8 mouse cellular contexts compared by ENCODE assay signal in genomic region chr4:133493895-133494294, GRCm38 (mm10). TPM values are rescaled to one million over a fixed set of nuclear protein-coding genes. Genes with fewer than 3 reads are reported as not detected.
DNase-seq lines count a peak whose midpoint lies in the region; ATAC-seq lines count a peak whose summit lies in the region.

No protein-coding gene starts in this region.

- H3K4me1 ChIP-seq in embryonic facial prominence, embryonic 13.5 days = peaks cover 33% of the 10 kb centered on the region
- peaks cover 15% of the 10 kb centered on the region; the same call in 1 of the 2 replicates for H3K4me1 ChIP-seq in intestine, embryonic 14.5 days (replicated peaks; ENCODE audit: control insufficient read depth, insufficient read depth, low read length)
- peaks cover 40% of the 10 kb centered on the region for H3K4me1 ChIP-seq in midbrain, embryonic 10.5 days

- intact Hi-C loops in left cerebral cortex, postnatal 25 days (cut with DNase I) = no loop called here

- no peak for ATAC-seq in embryonic facial prominence, embryonic 13.5 days (ENCODE audit: insufficient number of reproducible peaks, insufficient read depth, low FRiP score, low TSS enrichment, low read depth)
- ATAC-seq in intestine, embryonic 14.5 days (replicated peaks; ENCODE audit: low FRiP score, low TSS enrichment, low read depth) = no peak

- H3K9me3 ChIP-seq in embryonic facial prominence, embryonic 13.5 days = no peaks in the 10 kb centered on the region
- H3K9me3 ChIP-seq in intestine, embryonic 14.5 days (ENCODE audit: control insufficient read depth, low read length) = no peaks in the 10 kb centered on the region
- no peaks in the 10 kb centered on the region for H3K9me3 ChIP-seq in midbrain, embryonic 10.5 days (replicated peaks)

- peak; percentile 50 for DNase-seq in kidney, adult 9 months
- DNase-seq in kidney, adult 11 months = no peak
- DNase-seq in intestine, embryonic 14.5 days (ENCODE audit: low spot score) = no peak
- no peak for DNase-seq in midbrain, embryonic 10.5 days (ENCODE audit: low spot score)
- DNase-seq in left cerebral cortex, postnatal 25 days (ENCODE audit: low spot score in 2 of 2) = no peak
- no peak for DNase-seq in left cerebral cortex, adult 9 months (ENCODE audit: low spot score in 2 of 2)
- no peak for DNase-seq in adrenal gland, postnatal 4 days (ENCODE audit: low spot score in 2 of 2)

- WGBS in embryonic facial prominence, embryonic 13.5 days = 26% methylated on average over 10 of the region's 12 CpGs
- WGBS in intestine, embryonic 14.5 days = 22% methylated on average over 10 of the region's 12 CpGs
- WGBS in midbrain, embryonic 10.5 days = 27% methylated on average over 10 of the region's 12 CpGs

- peaks cover 47% of the 10 kb centered on the region for H3K27me3 ChIP-seq in embryonic facial prominence, embryonic 13.5 days
- H3K27me3 ChIP-seq in intestine, embryonic 14.5 days (replicated peaks; ENCODE audit: control insufficient read depth, insufficient read depth, low read length) = peaks cover 49% of the 10 kb centered on the region
- peaks cover 59% of the 10 kb centered on the region for H3K27me3 ChIP-seq in midbrain, embryonic 10.5 days (ENCODE audit: low read depth, poor library complexity, severe bottlenecking)

- peak overlapping the region; percentile 60 for H3K4me2 ChIP-seq in embryonic facial prominence, embryonic 13.5 days
- peak overlapping the region; percentile 56 for H3K4me2 ChIP-seq in intestine, embryonic 14.5 days (ENCODE audit: low read length)

- no peak overlapping the region for H3K9ac ChIP-seq in embryonic facial prominence, embryonic 13.5 days
- no peak overlapping the region for H3K9ac ChIP-seq in intestine, embryonic 14.5 days (ENCODE audit: low read length)

- H3K27ac ChIP-seq in embryonic facial prominence, embryonic 13.5 days = no peak overlapping the region
- H3K27ac ChIP-seq in intestine, embryonic 14.5 days (ENCODE audit: low read depth) = no peak overlapping the region
- no peak overlapping the region for H3K27ac ChIP-seq in midbrain, embryonic 10.5 days (replicated peaks)

- peak overlapping the region; percentile 36 for H3K4me3 ChIP-seq in embryonic facial prominence, embryonic 13.5 days
- H3K4me3 ChIP-seq in intestine, embryonic 14.5 days (ENCODE audit: low read depth, low read length) = peak overlapping the region; percentile 20
- H3K4me3 ChIP-seq in midbrain, embryonic 10.5 days = peak overlapping the region; percentile 49

- H3K36me3 ChIP-seq in embryonic facial prominence, embryonic 13.5 days = no peaks in the 10 kb centered on the region
- H3K36me3 ChIP-seq in intestine, embryonic 14.5 days (ENCODE audit: control insufficient read depth, insufficient read depth, low read length) = no peaks in the 10 kb centered on the region
- no peaks in the 10 kb centered on the region for H3K36me3 ChIP-seq in midbrain, embryonic 10.5 days

RNA-seq across cellular contexts. Expression of gene Trnp1, which starts 4.5 kb away (rescaled TPM):
- polyA plus RNA-seq in embryonic facial prominence, embryonic 13.5 days (2015; fragmentation: Nextera tagmentation; extraction: Ambion mirVana) = 3.7 and 4.0 TPM in 2 replicates
- 1.1 and 2.4 TPM in 2 replicates for polyA plus RNA-seq in intestine, embryonic 14.5 days (2014; fragmentation: Nextera tagmentation; extraction: Ambion mirVana)
- polyA plus RNA-seq in midbrain, embryonic 10.5 days (2016; fragmentation: Nextera tagmentation; extraction: Ambion mirVana) = 0.68 and 1.0 TPM in 2 replicates
- 100 to 1,000 TPM; 157 to 177 TPM for total RNA-seq in left cerebral cortex, postnatal 25 days (2021)
- total RNA-seq in adrenal gland, postnatal 4 days (2021) = 1 to 10 TPM; 6.9 to 8.0 TPM

RNA-seq across cellular contexts. Expression of gene Tent5b, which starts 14.0 kb away (rescaled TPM):
- 1.4 and 1.5 TPM in 2 replicates for polyA plus RNA-seq in embryonic facial prominence, embryonic 13.5 days (2015; fragmentation: Nextera tagmentation; extraction: Ambion mirVana)
- 0.23 and 0.38 TPM in 2 replicates for polyA plus RNA-seq in intestine, embryonic 14.5 days (2014; fragmentation: Nextera tagmentation; extraction: Ambion mirVana)
- 0.58 and 0.86 TPM in 2 replicates for polyA plus RNA-seq in midbrain, embryonic 10.5 days (2016; fragmentation: Nextera tagmentation; extraction: Ambion mirVana)
- under 1 TPM in 1 of 2 experiments, not detected in 1; 0.21 TPM for total RNA-seq in left cerebral cortex, postnatal 25 days (2021)
- total RNA-seq in adrenal gland, postnatal 4 days (2021) = under 1 TPM; 0.73 to 0.78 TPM

RNA-seq across cellular contexts. Expression of gene Kdf1, which starts 24.9 kb away (rescaled TPM):
- polyA plus RNA-seq in embryonic facial prominence, embryonic 13.5 days (2015; fragmentation: Nextera tagmentation; extraction: Ambion mirVana) = 19.9 TPM in 2 replicates
- 32.9 and 34.5 TPM in 2 replicates for polyA plus RNA-seq in intestine, embryonic 14.5 days (2014; fragmentation: Nextera tagmentation; extraction: Ambion mirVana)
- 0.87 and 1.3 TPM in 2 replicates for polyA plus RNA-seq in midbrain, embryonic 10.5 days (2016; fragmentation: Nextera tagmentation; extraction: Ambion mirVana)
- total RNA-seq in left cerebral cortex, postnatal 25 days (2021) = not detected
- total RNA-seq in adrenal gland, postnatal 4 days (2021) = 1 to 10 TPM; 5.0 to 8.0 TPM

RNA-seq across cellular contexts. Expression of gene Nudc, which starts 51.9 kb away (rescaled TPM):
- polyA plus RNA-seq in embryonic facial prominence, embryonic 13.5 days (2015; fragmentation: Nextera tagmentation; extraction: Ambion mirVana) = 331 and 335 TPM in 2 replicates
- 231 and 236 TPM in 2 replicates for polyA plus RNA-seq in intestine, embryonic 14.5 days (2014; fragmentation: Nextera tagmentation; extraction: Ambion mirVana)
- polyA plus RNA-seq in midbrain, embryonic 10.5 days (2016; fragmentation: Nextera tagmentation; extraction: Ambion mirVana) = 450 and 503 TPM in 2 replicates
- 100 to 1,000 TPM; 129 TPM for total RNA-seq in left cerebral cortex, postnatal 25 days (2021)
- 100 to 1,000 TPM; 129 to 136 TPM for total RNA-seq in adrenal gland, postnatal 4 days (2021)

RNA-seq across cellular contexts. Expression of gene Nr0b2, which starts 59.3 kb away (rescaled TPM):
- polyA plus RNA-seq in embryonic facial prominence, embryonic 13.5 days (2015; fragmentation: Nextera tagmentation; extraction: Ambion mirVana) = not detected in 2 replicates
- 3.2 and 5.4 TPM in 2 replicates for polyA plus RNA-seq in intestine, embryonic 14.5 days (2014; fragmentation: Nextera tagmentation; extraction: Ambion mirVana)
- polyA plus RNA-seq in midbrain, embryonic 10.5 days (2016; fragmentation: Nextera tagmentation; extraction: Ambion mirVana) = 0.17 TPM in 1 of 2 replicates, not detected in the other
- total RNA-seq in left cerebral cortex, postnatal 25 days (2021) = not detected
- total RNA-seq in adrenal gland, postnatal 4 days (2021) = 10 to 100 TPM; 20.2 to 24.6 TPM
